Mouse (Mus musculus): ENCODE measurements around the gene Epha7. TPM values are rescaled to one million over a fixed set of nuclear protein-coding genes. Genes with fewer than 3 reads are reported as not detected.

Epha7 gene
- total and polyA plus RNA-seq, 3 experiments = not detected

DNA sequence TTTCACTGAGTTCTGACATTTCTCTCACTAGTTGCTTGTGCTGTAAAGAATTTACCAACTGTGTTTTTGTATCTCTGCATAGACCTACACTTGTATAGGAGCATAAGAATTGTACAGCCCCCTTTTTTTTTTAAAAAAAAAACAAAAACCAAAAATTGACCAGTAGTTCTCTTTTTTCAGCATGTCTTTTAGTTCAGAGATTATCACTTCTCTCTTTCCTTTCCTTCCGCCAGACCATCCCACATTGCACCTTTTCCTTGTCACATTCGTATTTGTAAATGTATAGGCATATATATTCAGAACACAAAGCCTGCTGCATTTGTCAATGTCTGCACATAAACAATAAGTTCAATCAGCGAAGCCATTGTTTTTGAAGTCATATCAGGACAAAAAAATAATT is 24.7 kb downstream of the Epha7 start:
- DNase-seq (ENCODE audit: low read depth, low spot score) = no peak
- no peaks in the 10 kb centered on the region for H3K4me1 ChIP-seq (ENCODE audit: control insufficient read depth in 1 of 2, insufficient read depth in 2 of 2, low read length in 2 of 2)
- no peak overlapping the region for H3K9ac ChIP-seq (ENCODE audit: control insufficient read depth, low read depth, low read length, poor library complexity, severe bottlenecking)
- H3K4me3 ChIP-seq (ENCODE audit: control insufficient read depth in 1 of 2, insufficient read depth in 1 of 2, low read depth in 2 of 2, low read length in 2 of 2) = no peak overlapping the region
- no peaks in the 10 kb centered on the region for H3K9me3 ChIP-seq (replicated peaks; ENCODE audit: insufficient read depth, low read length)
- H3K27me3 ChIP-seq (ENCODE audit: control insufficient read depth in 1 of 2, insufficient read depth in 2 of 2, low read length in 2 of 2) = no peaks in the 10 kb centered on the region
- TF ChIP-seq SIN3A (IDR thresholded peaks at IDR 0.05; ENCODE audit: low read length) = no peak
- TF ChIP-seq GATA1 (IDR thresholded peaks at IDR 0.05; ENCODE audit: low read depth, low read length) = no peak
- no peak for TF ChIP-seq MXI1 (IDR thresholded peaks at IDR 0.05; ENCODE audit: low read depth, low read length)
- TF ChIP-seq SMC3 (IDR thresholded peaks at IDR 0.05; ENCODE audit: low read depth, low read length) = no peak
- no peak overlapping the region for H3K27ac ChIP-seq (ENCODE audit: control insufficient read depth, low read depth, low read length)
- no peaks in the 10 kb centered on the region for H3K36me3 ChIP-seq (ENCODE audit: control insufficient read depth in 1 of 2, insufficient read depth in 2 of 2, low read length in 2 of 2)
- H3K79me2 ChIP-seq (ENCODE audit: control insufficient read depth, insufficient read depth, low read length, poor library complexity) = no peaks in the 10 kb centered on the region

DNA sequence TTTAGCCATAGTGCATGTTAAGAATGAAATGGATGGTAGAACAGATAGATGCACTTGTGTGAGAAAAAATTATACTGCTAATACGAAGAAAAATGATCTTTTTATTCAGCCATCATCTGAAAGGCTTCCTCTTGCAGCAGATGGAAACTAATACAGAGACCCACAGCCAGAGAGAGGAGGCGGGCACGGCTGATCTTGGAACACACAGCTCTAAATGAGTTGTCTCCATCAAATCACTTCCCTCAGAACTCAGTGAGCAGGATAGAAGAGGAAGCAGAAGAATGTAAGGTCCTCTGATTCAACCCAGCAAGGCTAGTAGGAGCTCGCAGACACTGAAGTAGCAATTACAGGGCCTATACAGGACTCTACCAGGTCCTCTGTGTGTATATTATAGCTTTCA is 33.4 kb downstream of the Epha7 start:
- no peaks in the 10 kb centered on the region for H3K36me3 ChIP-seq (ENCODE audit: control insufficient read depth in 1 of 2, insufficient read depth in 2 of 2, low read length in 2 of 2)
- H3K4me3 ChIP-seq (ENCODE audit: control insufficient read depth in 1 of 2, insufficient read depth in 1 of 2, low read depth in 2 of 2, low read length in 2 of 2) = no peak overlapping the region
- no peaks in the 10 kb centered on the region for H3K79me2 ChIP-seq (ENCODE audit: control insufficient read depth, insufficient read depth, low read length, poor library complexity)
- H3K4me1 ChIP-seq (ENCODE audit: control insufficient read depth in 1 of 2, insufficient read depth in 2 of 2, low read length in 2 of 2) = no peaks in the 10 kb centered on the region
- H3K27ac ChIP-seq (ENCODE audit: control insufficient read depth, low read depth, low read length) = no peak overlapping the region
- no peak for DNase-seq (ENCODE audit: low read depth, low spot score)
- no peaks in the 10 kb centered on the region for H3K27me3 ChIP-seq (ENCODE audit: control insufficient read depth in 1 of 2, insufficient read depth in 2 of 2, low read length in 2 of 2)
- no peak for TF ChIP-seq SMC3 (IDR thresholded peaks at IDR 0.05; ENCODE audit: low read depth, low read length)
- no peak for TF ChIP-seq MYC (IDR thresholded peaks at IDR 0.05; ENCODE audit: low read depth, low read length)
- TF ChIP-seq USF2 (IDR thresholded peaks at IDR 0.05; ENCODE audit: borderline replicate concordance in 1 of 2, insufficient read depth in 1 of 2, low read depth in 1 of 2, low read length in 2 of 2) = no peak
- no peak for TF ChIP-seq KAT2A (conservative IDR thresholded peaks at IDR 0.05; ENCODE audit: low read depth, low read length)
- no peak for TF ChIP-seq CTCF (IDR thresholded peaks at IDR 0.05 in 2 of 3, conservative IDR thresholded peaks at IDR 0.05 in 1 of 3; ENCODE audit: control insufficient read depth in 1 of 3, insufficient read depth in 1 of 3, low read depth in 2 of 3, low read length in 3 of 3, poor library complexity in 1 of 3, severe bottlenecking in 1 of 3)
- H3K9me3 ChIP-seq (replicated peaks; ENCODE audit: insufficient read depth, low read length) = no peaks in the 10 kb centered on the region
- H3K9ac ChIP-seq (ENCODE audit: control insufficient read depth, low read depth, low read length, poor library complexity, severe bottlenecking) = no peak overlapping the region

DNA sequence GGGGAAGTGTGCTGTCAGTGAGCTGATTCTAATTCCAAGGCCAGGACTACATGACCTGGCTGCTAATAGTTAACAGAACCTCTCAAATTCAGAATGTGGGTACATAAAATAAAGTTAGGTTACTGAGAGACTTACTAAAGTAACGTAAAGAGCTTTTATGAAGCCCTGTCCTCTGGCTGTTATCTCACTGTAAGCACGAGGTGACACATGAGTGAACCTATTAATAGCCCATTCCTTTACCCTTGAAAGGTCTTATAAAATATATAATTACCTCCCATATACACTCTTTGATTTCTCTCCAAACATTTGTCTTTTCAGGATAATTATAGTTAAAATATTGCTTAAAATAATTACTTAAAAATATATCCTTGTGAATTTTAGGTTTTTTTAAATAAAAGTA is 37.5 kb downstream of the Epha7 start:
- no peak overlapping the region for H3K27ac ChIP-seq (ENCODE audit: control insufficient read depth, low read depth, low read length)
- no peaks in the 10 kb centered on the region for H3K36me3 ChIP-seq (ENCODE audit: control insufficient read depth in 1 of 2, insufficient read depth in 2 of 2, low read length in 2 of 2)
- TF ChIP-seq TBP (IDR thresholded peaks at IDR 0.05; ENCODE audit: low read depth, low read length) (no peak), MYC (IDR thresholded peaks at IDR 0.05; ENCODE audit: low read depth, low read length) (no peak), ZNF384 (IDR thresholded peaks at IDR 0.05; ENCODE audit: low read depth, low read length) (no peak), USF2 (IDR thresholded peaks at IDR 0.05; ENCODE audit: borderline replicate concordance in 1 of 2, insufficient read depth in 1 of 2, low read depth in 1 of 2, low read length in 2 of 2) (no peak), POLR2AphosphoS2 (IDR thresholded peaks at IDR 0.05; ENCODE audit: low read length) (no peak), CHD1 (IDR thresholded peaks at IDR 0.05; ENCODE audit: low read depth, low read length) (no peak), SMC3 (IDR thresholded peaks at IDR 0.05; ENCODE audit: low read depth, low read length) (no peak), ZMIZ1 (IDR thresholded peaks at IDR 0.05; ENCODE audit: low read depth, low read length) (no peak), CHD2 (IDR thresholded peaks at IDR 0.05; ENCODE audit: low read length) (no peak), E2F4 (IDR thresholded peaks at IDR 0.05; ENCODE audit: borderline replicate concordance, low read depth, low read length) (no peak), GATA1 (IDR thresholded peaks at IDR 0.05; ENCODE audit: low read depth, low read length) (no peak), KAT2A (conservative IDR thresholded peaks at IDR 0.05; ENCODE audit: low read depth, low read length) (no peak), TCF12 (IDR thresholded peaks at IDR 0.05; ENCODE audit: low read depth, low read length) (no peak)
- no peak for DNase-seq (ENCODE audit: low read depth, low spot score)
- H3K4me1 ChIP-seq (ENCODE audit: control insufficient read depth in 1 of 2, insufficient read depth in 2 of 2, low read length in 2 of 2) = no peaks in the 10 kb centered on the region
- no peaks in the 10 kb centered on the region for H3K79me2 ChIP-seq (ENCODE audit: control insufficient read depth, insufficient read depth, low read length, poor library complexity)
- H3K27me3 ChIP-seq (ENCODE audit: control insufficient read depth in 1 of 2, insufficient read depth in 2 of 2, low read length in 2 of 2) = no peaks in the 10 kb centered on the region
- no peak overlapping the region for H3K9ac ChIP-seq (ENCODE audit: control insufficient read depth, low read depth, low read length, poor library complexity, severe bottlenecking)
- H3K9me3 ChIP-seq (replicated peaks; ENCODE audit: insufficient read depth, low read length) = no peaks in the 10 kb centered on the region
- H3K4me3 ChIP-seq (ENCODE audit: control insufficient read depth in 1 of 2, insufficient read depth in 1 of 2, low read depth in 2 of 2, low read length in 2 of 2) = no peak overlapping the region

Data from MEL (cell line).